Mouse (Mus musculus) right cerebral cortex, postnatal 4 days (tissue): ENCODE measurements around the gene Mroh3.

Experiments
- DNase-seq: peaks from one replicate; pipeline ENCODE4 v3.0.0-alpha.2; 2022

Gene Mroh3

DNA sequence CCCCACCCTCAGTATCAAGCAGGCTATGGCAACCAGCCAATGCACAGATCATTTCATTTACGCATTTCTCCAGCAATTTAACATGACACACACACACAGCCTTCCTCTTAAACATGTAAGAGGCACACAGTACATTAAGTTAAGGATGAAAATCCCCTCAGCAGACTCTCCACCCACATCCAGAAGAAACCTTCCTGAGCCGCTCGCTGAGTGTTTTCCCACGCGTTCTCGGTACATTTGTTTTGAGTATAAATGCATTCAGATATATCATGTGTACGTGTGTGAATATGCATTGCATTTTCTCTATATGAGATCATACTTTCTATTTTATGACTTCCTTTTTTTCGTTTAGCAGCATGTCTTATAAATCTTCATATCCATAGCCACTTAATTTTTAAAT, 61.3 kb downstream of the Mroh3 start:
- no peak for DNase-seq

DNA sequence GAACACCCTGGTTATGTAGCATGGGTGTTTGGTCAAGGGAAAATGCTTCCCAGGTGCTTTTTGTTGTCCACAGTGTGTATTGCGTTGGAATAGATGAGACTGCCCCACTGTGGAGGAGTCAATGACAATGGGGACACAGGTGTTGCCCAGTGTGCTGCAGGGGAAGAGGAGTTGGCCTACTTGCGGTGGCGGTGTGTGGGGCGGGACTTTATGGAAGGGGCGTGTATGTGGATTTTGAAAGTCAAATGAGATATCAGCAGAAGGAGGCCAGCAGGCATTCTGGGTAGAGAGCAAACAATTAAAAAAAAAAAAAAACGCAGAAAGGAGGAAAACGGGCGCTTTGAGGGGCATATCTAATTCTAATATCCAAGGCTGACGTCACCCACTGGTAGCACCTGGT, 62.9 kb downstream of the Mroh3 start:
- DNase-seq = no peak

DNA sequence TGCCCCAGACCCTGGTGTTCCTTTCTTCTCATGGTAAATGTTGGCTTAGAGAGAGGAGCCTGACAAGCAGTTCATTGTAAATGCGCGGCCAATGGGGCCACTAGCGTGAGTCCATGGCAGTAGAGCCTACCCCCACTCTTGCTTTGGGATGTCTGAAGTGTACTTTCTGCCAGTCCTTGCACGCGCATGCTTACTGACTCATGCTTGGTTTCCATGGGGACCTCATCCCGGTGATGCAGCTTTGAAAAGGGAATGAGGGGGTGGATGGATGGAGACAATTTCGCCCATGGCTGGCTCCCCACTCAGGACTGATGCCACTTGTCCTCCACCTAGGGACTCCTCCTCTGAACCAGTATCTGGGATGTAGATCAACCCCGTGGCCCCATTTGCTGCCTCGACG, 69.1 kb downstream of the Mroh3 start:
- DNase-seq = no peak

DNA sequence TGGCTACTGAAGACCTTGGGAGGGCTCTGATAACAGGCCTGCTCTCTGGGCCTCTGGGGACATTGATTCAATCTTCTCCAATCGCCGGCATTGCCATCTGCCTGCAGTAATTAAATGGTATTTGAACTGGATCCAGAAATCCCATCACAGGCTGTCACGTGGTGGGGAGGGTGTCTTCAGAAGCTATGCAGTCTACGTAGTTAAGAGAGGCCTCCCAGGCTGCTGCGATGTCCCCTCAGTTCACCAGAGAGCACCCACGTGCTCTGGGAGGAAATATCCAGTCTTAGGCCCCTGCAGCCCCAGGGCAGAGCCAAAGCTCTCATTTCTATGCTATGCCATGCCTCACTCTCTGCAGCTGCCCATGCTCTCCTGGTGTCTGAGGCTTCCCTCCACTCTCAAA, 70.3 kb downstream of the Mroh3 start:
- DNase-seq = no peak

DNA sequence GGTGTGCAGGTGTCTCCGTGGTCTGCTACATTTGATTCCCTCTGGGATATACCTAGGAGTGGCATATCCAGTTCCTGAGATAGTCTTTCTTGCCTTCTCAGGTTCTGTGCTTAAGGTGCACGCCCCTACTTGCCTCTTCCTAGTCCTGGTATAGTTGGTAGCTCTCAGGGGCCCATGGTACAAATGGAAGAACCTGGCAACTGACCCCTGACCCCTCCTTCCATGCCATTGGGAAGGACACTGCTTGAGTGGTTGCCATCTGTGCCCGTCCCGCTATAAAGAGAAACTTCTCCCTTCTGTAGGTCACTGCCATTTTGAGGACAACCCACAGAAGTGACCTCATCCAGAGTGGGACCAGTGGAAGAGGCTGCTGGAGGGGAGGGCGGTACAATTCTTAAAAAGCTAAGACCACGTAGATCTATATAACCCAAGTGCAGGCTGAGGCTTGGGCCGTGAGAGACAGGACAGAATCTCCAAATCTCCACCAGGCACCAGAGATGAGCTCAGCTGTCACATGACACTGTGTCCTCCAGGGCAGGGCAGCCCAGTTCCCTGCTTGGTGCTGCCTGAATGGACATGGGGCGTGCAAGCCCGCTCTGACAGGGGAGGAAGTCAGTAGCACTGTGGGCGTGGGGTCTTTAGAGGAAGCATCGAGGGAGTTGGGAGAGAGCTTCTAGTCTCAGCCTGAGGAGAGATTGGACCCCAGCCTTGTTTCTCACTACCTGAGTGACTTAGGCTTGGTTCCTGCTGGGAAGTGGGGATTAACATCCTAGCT, 71.3 kb downstream of the Mroh3 start:
- no peak for DNase-seq

DNA sequence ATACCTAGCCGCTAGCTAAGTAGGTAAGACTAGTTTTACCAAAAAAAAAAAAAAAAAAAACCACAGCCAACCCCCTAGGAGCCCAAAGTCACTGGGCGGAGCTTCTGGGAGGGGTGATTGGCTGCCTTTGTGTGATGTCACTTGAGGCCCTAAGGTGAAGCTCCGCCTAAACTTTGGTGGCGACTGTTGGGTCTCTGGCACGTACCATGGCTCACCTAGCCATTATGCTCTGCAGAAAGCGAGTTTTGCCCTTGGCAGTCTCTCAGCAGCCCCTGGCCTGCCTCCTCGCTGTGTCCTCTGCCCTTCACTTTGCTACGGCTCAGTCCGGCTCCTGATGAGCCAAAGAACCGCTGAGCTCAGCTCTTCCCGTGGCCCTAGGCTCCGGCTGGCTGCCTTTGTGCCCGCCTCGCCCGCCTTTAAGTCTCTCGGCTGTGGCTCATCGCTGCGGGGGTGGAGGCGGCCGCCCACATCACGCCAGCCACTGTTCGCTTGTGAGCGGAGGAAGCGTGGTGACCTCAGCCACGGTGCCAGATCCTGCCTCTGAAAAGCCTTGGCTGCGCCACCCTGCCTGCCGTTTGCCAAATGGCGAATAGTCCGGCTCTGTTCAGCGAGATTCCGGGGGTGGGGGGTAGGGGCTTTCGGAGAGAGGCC, 72.5 kb downstream of the Mroh3 start:
- peak; percentile 71 for DNase-seq

DNA sequence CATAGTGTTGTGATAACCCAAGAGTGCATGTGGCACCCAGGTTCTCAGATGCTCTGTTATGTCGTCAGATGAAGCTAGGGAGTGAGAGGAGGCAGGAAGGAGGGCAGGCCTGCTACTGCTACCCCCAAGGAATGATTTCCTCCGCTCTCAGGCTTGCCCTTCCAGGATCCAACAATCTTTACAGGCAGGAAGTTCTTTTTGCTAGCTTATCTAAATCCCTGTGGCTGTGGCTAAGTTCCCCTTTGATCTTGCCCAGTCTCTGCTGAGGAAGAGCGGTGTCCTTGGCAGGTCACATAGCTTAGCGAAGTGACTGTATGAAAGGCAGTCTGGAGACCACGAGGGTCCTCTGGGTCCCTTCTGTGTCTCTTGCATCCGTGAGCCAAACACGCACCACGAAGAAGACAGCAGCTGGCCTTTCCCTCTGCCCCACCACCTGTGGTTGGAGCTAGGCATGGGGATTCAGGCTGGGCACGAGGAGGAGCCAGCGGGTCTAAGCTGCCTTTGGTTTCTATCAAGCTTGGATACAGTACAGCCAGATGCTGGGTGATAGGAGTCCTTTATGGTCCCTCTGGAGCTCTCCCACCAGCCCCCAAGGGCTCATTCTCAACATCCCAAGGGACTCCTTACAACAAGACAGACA, 74.3 kb downstream of the Mroh3 start:
- DNase-seq = no peak

DNA sequence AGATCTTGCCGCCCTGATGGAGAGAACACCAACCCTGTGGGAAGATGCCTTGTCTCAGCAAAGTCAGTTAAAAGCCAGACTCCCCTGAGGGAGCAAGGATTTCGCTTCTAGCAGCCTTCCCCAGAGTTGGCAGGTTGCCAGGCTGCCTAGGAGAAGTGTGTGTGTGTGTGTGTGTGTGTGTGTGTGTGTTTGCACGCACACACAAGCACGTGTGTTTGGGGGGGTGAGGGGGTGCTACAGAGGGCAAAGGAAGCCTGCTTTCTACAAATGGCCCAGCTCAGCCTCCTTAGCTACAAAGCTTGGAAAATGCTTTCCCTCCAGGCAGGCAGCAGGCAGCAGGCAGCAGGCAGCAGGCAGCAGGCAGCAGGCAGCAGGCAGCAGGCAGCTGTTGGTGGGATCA, 75.1 kb downstream of the Mroh3 start:
- peak; percentile 74 for DNase-seq

DNA sequence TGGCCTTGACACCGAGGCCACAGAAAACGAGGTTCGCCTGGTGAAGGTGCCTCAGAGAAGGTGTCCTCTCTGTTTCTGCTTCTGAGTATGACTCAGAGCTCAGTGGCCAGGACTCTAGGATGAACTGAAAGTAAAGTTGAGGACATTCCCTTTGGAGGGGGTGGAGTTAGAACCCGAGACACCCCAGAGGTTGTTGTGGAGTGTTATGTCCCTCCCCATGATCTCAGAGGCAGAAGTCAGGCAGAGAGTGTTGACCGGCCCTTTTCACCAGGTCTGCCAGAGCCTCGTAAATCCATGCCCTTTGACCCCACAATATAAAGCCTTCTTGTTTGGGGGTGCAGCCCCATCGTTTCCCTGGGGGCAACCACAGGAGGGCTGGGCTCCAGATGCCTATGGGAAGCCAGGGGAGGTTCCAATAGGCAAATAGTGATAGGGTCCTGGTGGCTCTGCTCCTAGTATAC, 75.5 kb downstream of the Mroh3 start:
- DNase-seq = no peak

DNA sequence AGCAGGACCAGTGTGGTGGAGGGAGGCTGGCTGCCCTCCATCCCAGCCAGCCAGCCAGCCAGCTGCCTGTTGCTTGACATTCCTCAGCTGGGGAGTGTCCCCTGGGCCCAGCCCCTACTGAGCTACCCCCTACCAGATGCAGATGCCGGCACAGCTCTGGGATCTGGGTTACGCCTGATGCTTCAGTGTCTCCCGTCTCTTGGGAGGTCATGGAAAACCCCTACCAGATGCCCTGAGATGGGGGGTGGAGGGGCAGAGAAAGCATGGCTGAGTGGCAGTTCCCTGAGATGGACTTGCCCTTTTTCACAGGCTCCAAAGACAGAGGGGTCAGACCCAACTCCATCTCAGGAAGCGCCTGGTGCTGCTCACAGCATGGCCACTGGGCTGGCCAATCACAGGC, 76.1 kb downstream of the Mroh3 start:
- DNase-seq = no peak

DNA sequence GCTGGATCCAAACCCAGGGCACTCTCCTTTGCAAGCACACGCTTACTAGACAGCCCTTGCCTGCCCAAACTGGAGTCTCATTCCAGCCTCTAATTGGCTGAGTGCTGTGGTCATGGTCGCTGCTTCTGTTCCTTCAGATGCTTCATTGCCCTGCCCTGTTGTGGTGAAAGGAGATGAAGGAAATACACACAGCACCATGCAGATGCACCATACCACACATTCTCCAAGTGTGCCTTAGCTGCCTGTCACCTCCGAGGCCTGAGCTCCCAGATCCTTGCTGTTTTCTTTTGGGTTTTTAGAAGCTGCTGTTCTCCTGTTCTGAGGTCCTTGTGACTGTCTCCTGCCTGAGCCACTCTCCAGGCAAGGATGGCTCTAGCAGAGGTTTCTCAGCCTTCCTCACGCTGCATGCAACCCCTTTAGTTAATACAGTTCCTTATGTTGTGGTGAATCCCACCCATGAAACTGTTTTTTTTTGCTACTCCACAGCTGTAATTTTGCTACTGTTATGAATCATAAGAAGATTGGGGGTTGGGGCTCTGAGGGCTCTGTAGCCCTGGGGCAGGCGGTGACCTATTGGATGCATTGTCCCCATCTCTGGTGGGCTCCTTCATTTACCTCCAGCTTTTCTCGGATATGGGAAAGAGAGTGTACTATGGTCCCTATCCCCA, 76.7 kb downstream of the Mroh3 start:
- DNase-seq = no peak

DNA sequence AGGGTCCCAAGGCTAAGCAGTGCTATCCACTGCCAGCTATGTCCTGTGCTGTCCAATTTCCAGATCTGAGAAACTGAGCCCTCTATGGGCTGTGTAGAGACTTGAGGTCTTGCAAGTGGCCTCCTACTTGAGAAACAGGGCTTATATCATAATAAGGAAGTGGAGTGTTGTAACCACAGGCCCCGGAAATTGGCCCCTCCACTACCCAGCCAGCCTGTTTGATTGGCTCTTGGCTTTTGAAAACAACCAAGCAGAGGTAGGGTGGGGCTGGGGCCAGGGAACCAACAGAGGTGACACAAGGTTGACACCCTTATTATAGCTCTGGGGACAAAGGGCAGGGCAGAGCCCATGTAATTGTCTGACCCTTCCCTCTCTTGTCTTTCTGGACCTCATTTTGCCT, 77.6 kb downstream of the Mroh3 start:
- no peak for DNase-seq

DNA sequence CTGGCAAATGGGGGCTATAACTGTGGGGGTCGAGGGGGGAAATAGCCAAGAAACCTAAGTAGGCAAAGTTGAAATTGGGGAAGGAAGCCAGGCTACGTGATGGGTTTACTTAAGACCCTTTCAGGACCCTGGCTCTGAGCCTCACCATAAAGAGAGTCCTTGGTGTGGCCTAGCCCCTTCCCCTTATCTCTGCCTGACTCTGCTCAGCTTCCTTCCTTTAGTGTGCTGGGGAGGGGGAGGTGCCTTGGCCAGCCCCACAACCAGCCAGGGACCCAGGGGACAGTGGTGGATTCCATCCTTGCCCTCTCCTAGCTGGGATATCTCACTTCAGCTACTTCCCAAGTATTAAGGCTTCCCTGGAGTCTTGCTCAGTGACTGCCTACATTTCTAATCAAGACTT, 78.1 kb downstream of the Mroh3 start:
- no peak for DNase-seq

DNA sequence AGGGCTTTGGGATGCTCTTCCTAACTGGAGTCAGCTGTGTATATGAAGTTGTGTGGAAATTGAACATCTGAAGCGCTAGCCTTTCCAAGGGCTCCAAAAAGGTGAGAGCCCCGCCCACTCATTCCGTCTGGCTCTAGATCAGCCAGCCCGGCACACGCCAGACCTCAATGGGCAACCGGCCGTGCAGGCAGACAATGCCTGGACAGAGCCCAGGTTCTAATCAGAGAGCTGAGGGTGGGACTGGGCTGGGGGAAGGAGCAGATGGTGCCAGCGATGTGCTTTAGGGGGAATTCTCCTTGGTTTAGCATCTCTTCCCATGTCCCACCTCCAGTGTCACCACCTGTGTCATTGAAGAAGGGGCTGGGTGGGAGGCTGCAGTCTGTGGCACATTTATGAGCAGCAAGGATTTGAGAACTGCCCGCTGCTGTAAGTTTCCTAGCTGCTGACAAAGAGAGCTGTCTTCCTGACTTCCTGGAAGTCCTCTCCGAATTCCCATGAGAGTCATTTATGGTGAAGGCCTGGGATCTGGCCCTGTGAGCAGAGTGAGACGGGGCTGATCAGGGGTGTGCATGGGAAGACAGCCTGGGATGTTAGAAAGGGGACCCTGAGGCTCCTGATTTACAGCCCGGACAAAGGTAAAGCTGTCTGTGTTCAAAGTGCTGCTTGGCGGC, 78.9 kb downstream of the Mroh3 start:
- no peak for DNase-seq

DNA sequence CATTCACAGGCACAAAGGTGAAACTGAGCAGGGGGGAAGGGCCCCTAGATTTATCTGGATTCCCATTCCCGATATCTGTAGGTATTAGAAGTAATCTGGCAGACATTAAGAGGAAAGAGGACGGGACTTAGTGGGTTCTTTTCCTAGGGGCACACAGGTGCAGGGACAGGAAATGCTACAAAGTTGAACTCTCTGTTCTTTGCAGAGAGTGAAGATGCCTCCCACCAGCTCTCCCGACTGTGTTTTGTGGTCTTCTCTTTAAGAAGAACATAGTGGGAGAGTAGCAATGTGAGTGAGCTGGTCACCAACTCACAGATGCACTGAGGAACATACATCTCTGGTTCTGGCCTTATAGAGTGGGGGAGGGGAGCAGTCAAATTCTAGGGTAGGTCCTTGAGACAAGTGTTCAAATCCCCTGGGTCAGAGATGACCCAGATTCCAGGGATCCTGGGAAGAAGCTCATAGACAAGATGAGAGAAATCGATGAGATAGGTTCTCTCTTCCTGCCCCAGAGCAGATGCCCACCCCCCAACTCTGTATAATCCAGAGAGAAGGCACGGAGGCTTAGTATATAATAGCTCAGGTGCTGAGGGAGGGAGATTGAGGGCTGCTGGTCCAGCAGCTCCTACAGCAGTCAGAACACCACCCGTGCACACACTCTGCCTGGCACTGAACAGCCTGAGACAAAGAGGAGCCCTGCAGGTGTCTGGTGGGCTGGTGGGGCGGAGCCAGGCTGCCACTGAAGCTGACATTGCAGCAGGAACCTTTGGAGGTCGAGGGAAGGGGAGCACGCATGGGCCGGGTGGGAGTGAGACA, 80.0 kb downstream of the Mroh3 start:
- no peak for DNase-seq
